Mouse (Mus musculus) lung, embryonic 15.5 days (tissue): ENCODE measurements around the gene Fam76a. TPM values are rescaled to one million over a fixed set of nuclear protein-coding genes. Genes with fewer than 3 reads are reported as not detected.

Source experiments
- ATAC-seq: fragments of 200-750 bp; cut with Nextera tagmentation; 2 replicates; pipeline ENCODE4 v1.8.0; 2017; ENCODE audit warnings: moderate number of reproducible peaks, borderline replicate concordance; ENCODE audit not compliant: low FRiP score, low TSS enrichment; ENCODE audit errors: extremely low read depth
- H3K27ac ChIP-seq: fragments of 300-500 bp; sonication (generic); 2 replicates; pipeline ENCODE4 v1.5.1; 2015; ENCODE audit warnings: moderate library complexity, mild to moderate bottlenecking, inconsistent platforms
- H3K27me3 ChIP-seq: fragments of 300-500 bp; sonication (generic); 2 replicates; pipeline ENCODE4 v1.6.1; 2015; ENCODE audit warnings: inconsistent platforms
- H3K36me3 ChIP-seq: fragments of 300-500 bp; sonication (generic); 2 replicates; pipeline ENCODE4 v1.6.1; 2015; ENCODE audit warnings: inconsistent platforms
- H3K4me1 ChIP-seq: fragments of 300-500 bp; sonication (generic); 2 replicates; pipeline ENCODE4 v1.6.1; 2015; ENCODE audit warnings: inconsistent platforms
- H3K4me2 ChIP-seq: fragments of 300-500 bp; sonication (generic); 2 replicates; pipeline ENCODE4 v1.6.1; 2015; ENCODE audit warnings: inconsistent platforms, mild to moderate bottlenecking, moderate library complexity
- H3K4me3 ChIP-seq: fragments of 300-500 bp; sonication (generic); 2 replicates; pipeline ENCODE4 v1.5.1; 2015; ENCODE audit warnings: mild to moderate bottlenecking, inconsistent platforms
- H3K9ac ChIP-seq: fragments of 300-500 bp; sonication (generic); 2 replicates; pipeline ENCODE4 v1.6.1; 2015; ENCODE audit warnings: inconsistent platforms
- H3K9me3 ChIP-seq: fragments of 300-500 bp; sonication (generic); 2 replicates; pipeline ENCODE4 v1.6.1; 2016; ENCODE audit warnings: inconsistent platforms
- WGBS: fragments of 180-500 bp; shearing (Covaris S2); methylation state at CpG from one replicate; pipeline ENCODE4 v1.1.7; 2015; 5-methylcytosine and 5-hydroxymethylcytosine counted together
- polyA plus RNA-seq: library from polyadenylated mRNA; unstranded; fragments of >200 nt; fragmentation: Nextera tagmentation; extraction: Ambion mirVana; gene quantifications from 2 replicates; pipeline ENCODE4 v1.2.1, GENCODE M21; 2015

Fam76a gene
- polyA plus RNA-seq, 1 experiment from 2014 or later = 43.0 TPM

DNA sequence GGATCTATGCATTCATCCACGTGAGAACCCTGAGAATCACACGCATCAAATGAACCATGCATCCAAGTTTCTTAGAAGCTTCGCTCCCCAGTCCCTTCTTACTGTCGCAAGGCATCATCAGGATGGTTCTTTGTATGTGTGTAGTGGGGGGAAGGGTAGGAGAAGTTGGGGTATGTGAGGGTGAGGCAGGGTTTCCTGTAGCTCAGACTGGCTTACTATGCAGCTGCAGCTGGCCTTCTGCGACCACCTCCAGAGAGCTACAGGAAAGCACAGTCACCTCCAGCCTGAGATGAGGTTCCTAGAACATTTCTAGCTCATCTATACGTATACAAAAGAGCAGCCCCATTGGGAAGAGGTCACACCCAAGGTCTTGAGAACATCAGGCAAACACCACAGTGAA lies 10.2 kb downstream of the Fam76a start:
- no peak overlapping the region for H3K9ac ChIP-seq
- no peak for ATAC-seq
- no peaks in the 10 kb centered on the region for H3K27me3 ChIP-seq
- no peak overlapping the region for H3K27ac ChIP-seq
- no peaks in the 10 kb centered on the region for H3K9me3 ChIP-seq
- H3K4me1 ChIP-seq = no peaks in the 10 kb centered on the region
- no peak overlapping the region for H3K4me2 ChIP-seq
- H3K4me3 ChIP-seq = no peak overlapping the region
- WGBS = 80% methylated on average over 6 of the region's 6 CpGs
- peaks cover 76% of the 10 kb centered on the region for H3K36me3 ChIP-seq

DNA sequence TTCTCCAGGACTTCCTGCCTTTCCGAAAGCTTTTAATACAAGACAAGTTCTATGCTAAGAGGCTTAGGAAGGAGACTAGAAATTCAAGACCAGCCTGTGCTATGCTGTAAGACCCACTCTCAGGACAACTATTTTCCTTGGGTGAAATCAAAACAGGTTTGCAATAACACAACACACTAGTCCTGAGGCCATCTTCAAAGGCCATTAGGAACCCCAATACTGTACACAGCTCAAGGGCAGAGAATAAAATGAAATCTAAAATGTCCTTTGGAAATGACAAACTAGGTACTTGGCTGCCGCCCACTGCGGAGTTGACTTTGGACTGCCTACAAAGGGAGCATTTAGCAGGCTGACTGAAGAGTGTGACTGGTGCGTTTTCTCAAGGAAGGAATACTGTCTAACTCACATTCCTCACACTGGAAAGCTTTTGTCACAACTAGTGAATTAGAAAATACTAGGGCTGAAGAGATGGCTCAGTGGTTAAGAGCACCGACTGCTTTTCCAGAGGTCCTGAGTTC lies 16.5 kb downstream of the Fam76a start:
- H3K36me3 ChIP-seq = peaks cover 47% of the 10 kb centered on the region
- no peak overlapping the region for H3K4me3 ChIP-seq
- H3K4me1 ChIP-seq = peaks cover 24% of the 10 kb centered on the region
- peak overlapping the region; percentile 69 for H3K27ac ChIP-seq
- H3K9me3 ChIP-seq = no peaks in the 10 kb centered on the region
- no peak overlapping the region for H3K9ac ChIP-seq
- WGBS = 77% methylated on average over 5 of the region's 5 CpGs
- ATAC-seq = no peak
- H3K4me2 ChIP-seq = no peak overlapping the region
- H3K27me3 ChIP-seq = no peaks in the 10 kb centered on the region

DNA sequence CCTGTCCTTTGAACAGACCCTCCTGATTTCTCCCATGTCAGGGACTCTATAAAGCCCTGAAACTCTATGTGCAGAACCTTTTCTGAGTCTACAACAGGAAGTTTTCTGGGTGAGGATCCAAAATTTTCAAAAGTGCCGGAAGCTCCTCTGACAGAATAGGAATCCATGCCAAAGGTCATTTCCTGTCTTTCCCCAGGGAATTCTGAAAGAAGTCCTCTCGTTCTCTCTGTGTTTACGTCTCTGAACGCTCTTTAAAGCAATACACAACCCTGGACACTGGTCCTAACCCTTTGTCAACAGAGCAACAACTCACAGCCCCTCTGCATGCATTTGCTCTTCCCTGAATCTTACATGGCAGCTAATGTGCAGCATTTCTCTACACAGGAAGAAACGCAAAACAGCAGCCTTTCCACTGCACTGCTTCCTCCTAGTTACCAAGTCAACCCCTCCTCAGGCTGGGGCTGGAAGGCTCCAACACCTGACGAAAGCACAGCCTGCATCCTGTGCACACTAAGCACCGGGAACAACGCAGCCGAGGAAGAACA lies 17.5 kb downstream of the Fam76a start:
- peaks cover 39% of the 10 kb centered on the region for H3K36me3 ChIP-seq
- no peak overlapping the region for H3K4me3 ChIP-seq
- no peaks in the 10 kb centered on the region for H3K9me3 ChIP-seq
- no peaks in the 10 kb centered on the region for H3K27me3 ChIP-seq
- no peak overlapping the region for H3K9ac ChIP-seq
- H3K4me2 ChIP-seq = no peak overlapping the region; the same call in 1 of the 2 replicates
- 51% methylated on average over 9 of the region's 9 CpGs for WGBS
- peak overlapping the region; percentile 69 for H3K27ac ChIP-seq
- peaks cover 24% of the 10 kb centered on the region for H3K4me1 ChIP-seq
- peak; percentile 46; the same call in 1 of the 2 replicates for ATAC-seq

DNA sequence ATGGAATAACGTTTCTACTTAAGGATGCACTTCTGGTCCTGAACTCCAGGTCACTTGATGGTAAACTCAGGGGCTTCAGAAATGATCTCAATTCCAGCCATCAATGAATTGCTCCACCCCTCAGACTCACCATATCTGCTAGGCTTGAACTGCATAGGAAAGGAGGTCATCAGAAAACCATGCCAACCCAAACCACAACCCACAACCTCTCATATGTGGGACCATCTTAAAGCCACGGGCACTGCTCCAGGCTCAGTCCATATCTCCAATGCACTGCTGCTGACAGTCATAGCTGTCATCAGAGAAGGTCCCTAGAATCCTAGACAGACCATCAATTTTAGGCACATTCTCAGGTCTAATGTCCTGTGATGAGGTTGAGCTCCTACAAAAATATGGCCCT lies 18.3 kb downstream of the Fam76a start:
- Histone ChIP-seq H3K4me2 (no peak overlapping the region; the same call in 1 of the 2 replicates), H3K4me3 (no peak overlapping the region), H3K9ac (no peak overlapping the region), H3K36me3 (peaks cover 31% of the 10 kb centered on the region), H3K27ac (peak overlapping the region; percentile 69), H3K27me3 (no peaks in the 10 kb centered on the region), H3K4me1 (peaks cover 24% of the 10 kb centered on the region), H3K9me3 (no peaks in the 10 kb centered on the region)
- WGBS = 70% methylated on average over 2 of the region's 2 CpGs
- no peak for ATAC-seq

DNA sequence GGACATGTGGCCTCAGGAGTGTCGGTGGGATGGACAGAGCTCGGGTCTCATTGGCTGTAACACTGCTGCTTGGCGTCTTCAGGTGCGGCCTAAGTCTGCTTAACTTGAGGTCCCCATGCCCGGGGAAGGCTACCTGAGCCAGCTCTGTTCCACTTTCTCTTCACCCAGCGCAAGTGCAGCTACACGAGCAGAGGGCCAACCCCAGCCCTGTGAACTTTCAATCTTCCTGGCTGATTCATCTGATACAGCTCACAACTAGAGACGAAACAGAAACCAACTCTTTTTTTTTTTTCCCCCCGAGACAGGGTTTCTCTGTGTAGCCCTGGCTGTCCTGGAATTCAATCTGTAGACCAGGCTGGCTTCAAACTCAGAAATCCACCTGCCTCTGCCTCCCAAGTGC lies 24.2 kb downstream of the Fam76a start:
- no peak overlapping the region for H3K9ac ChIP-seq
- WGBS = 84% methylated on average over 9 of the region's 9 CpGs
- no peak for ATAC-seq

DNA sequence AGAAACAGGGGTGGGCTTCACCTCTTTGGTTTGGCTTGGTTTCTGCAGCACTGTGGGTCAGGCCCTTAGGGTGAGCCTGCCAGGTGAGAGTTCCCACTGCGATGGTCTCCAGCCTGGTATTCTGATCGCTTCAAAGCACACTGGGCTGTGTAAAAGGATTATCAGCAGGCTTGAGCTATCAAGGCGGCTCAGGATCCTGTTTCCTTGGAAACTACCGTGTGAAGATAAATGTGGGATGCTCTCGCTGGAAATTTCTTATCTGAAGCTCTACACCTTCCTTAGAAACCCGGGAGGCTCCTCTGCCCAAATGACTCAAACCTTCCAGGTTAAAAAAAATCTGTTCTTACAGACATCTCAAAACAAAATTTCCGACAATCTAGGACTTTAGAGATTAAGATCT lies 28.0 kb downstream of the Fam76a start:
- Histone ChIP-seq H3K4me1 (no peaks in the 10 kb centered on the region), H3K36me3 (no peaks in the 10 kb centered on the region), H3K9ac (no peak overlapping the region), H3K4me2 (no peak overlapping the region), H3K27me3 (peaks cover 3% of the 10 kb centered on the region; the same call in 1 of the 2 replicates), H3K27ac (no peak overlapping the region), H3K9me3 (no peaks in the 10 kb centered on the region), H3K4me3 (no peak overlapping the region)
- 10% methylated on average over 7 of the region's 7 CpGs for WGBS
- no peak for ATAC-seq

More for the DNA sequence above, 24.2 kb downstream of the Fam76a start:
- H3K36me3 ChIP-seq = peaks cover 15% of the 10 kb centered on the region
- no peaks in the 10 kb centered on the region for H3K9me3 ChIP-seq
- H3K27ac ChIP-seq = no peak overlapping the region
- peaks cover 3% of the 10 kb centered on the region; the same call in 1 of the 2 replicates for H3K27me3 ChIP-seq
- H3K4me1 ChIP-seq = no peaks in the 10 kb centered on the region
- no peak overlapping the region for H3K4me2 ChIP-seq
- H3K4me3 ChIP-seq = no peak overlapping the region

DNA sequence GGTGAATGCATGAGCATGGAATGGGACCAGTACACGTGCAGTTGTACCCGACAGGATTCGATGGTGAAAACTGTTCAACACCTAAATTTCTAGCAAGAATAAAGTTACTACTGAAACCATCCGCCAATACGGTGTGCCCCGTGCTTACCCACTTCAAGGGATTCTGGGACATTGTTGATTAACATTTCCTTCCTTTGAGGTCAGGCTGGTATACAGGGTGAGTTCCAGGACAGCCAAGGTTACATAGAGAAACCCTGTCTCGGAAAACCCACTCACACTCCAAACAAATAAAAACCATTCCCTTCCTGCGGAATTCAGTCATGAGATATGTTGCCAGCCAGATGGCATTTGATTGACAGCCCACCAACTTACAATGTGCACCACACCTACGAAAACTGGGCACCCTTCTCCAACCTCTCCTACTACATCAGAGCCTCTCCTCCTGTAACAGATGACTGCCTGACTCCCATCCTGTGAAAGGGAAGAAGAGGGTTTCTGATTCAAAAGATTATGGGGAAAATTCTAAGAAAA lies 37.4 kb downstream of the Fam76a start:
- Histone ChIP-seq H3K9me3 (no peaks in the 10 kb centered on the region), H3K9ac (peak overlapping the region; percentile 97), H3K27me3 (no peaks in the 10 kb centered on the region), H3K4me2 (peak overlapping the region; percentile 84), H3K4me3 (peak overlapping the region; percentile 92), H3K36me3 (peaks cover 6% of the 10 kb centered on the region; the same call in 1 of the 2 replicates), H3K4me1 (peaks cover 22% of the 10 kb centered on the region), H3K27ac (peak overlapping the region; percentile 90)
- WGBS = 8% methylated on average over 9 of the region's 9 CpGs
- ATAC-seq = 0 out of 2 replicates have a peak, but pooled peaks have one; percentile 27

DNA sequence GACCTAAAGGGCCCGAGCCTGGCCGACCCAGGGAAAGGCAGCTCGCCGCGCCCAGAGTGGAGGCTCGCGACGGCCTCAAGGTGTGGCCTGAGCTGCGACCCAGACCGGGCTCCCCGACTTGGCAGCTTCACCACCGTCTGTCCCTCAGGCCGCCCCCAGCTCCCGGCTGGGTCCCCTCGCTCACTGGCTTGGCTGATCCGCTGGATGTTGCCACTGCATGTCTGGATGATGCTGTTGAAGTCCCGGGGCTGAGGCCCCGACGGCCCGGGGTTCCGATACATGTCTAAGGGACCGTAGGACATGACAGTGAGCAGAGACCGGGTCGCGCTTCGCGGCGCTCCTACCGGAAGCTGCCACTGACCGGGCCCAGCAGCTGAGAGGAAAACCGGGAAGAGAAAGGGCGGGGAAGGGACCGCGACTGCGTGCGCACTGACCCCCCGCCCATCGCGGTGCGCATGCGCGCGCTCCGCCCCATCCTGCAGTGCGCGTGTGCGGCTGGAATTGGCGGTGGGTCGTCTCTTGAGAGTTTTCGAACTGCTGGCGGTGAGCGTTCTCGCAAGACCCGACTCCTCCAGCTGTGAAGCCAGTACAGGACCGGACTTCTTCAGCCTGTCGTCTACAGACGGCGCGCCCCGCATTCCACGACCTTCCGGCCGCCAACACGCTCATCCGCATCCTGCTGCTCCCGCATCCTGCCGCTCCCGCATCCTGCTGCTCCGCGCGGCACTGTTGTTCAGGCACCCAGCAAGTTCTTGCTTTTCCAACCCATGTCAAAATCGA lies 38.1 kb downstream of the Fam76a start, which contains the start of gene Stx12:
Stx12 (minus strand) TSS at position 446 of the 780 bp plus-strand sequence.
- ATAC-seq = peak; percentile 94
- peaks cover 22% of the 10 kb centered on the region for H3K4me1 ChIP-seq
- H3K9ac ChIP-seq = peak within 1 kb of the TSS; percentile 97
- peak within 1 kb of the TSS; percentile 84 for H3K4me2 ChIP-seq
- no peaks in the 10 kb centered on the region for H3K27me3 ChIP-seq
- H3K27ac ChIP-seq = peak within 1 kb of the TSS; percentile 90
- H3K9me3 ChIP-seq = no peaks in the 10 kb centered on the region
- peaks cover 10% of the 10 kb centered on the region for H3K36me3 ChIP-seq
- WGBS = under 1% methylated on average over 72 of the region's 72 CpGs
- peak within 1 kb of the TSS; percentile 92 for H3K4me3 ChIP-seq

DNA sequence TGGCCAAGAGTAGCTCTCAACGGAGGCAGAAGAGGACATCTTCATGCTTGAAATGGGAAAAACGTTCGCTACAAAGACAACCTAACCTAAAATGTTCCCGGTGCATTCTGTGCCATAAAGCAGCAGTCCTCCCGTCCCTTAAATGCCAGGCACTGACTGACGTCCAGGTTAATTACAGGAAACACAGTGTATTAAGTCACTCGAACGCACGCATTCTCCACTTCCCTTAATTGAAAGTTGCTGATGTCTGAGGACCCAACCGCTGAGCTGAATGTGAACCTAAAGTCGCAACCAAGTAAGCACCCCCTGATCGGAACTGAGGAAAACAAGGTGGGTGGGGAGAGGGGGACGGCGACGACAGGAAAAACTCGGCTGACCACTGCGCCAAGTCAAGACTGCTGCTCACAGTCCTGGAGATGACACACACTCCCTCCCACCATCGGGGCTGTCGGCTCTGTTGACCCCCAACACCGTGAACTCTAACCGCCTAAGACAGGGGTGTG lies 38.7 kb downstream of the Fam76a start:
- H3K4me1 ChIP-seq = peaks cover 22% of the 10 kb centered on the region
- 2% methylated on average over 21 of the region's 21 CpGs for WGBS
- H3K9ac ChIP-seq = peak overlapping the region; percentile 97
- H3K36me3 ChIP-seq = peaks cover 10% of the 10 kb centered on the region
- no peak for ATAC-seq
- no peaks in the 10 kb centered on the region for H3K9me3 ChIP-seq
- H3K27ac ChIP-seq = peak overlapping the region; percentile 90
- peak overlapping the region; percentile 84 for H3K4me2 ChIP-seq
- no peaks in the 10 kb centered on the region for H3K27me3 ChIP-seq
- H3K4me3 ChIP-seq = peak overlapping the region; percentile 92

DNA sequence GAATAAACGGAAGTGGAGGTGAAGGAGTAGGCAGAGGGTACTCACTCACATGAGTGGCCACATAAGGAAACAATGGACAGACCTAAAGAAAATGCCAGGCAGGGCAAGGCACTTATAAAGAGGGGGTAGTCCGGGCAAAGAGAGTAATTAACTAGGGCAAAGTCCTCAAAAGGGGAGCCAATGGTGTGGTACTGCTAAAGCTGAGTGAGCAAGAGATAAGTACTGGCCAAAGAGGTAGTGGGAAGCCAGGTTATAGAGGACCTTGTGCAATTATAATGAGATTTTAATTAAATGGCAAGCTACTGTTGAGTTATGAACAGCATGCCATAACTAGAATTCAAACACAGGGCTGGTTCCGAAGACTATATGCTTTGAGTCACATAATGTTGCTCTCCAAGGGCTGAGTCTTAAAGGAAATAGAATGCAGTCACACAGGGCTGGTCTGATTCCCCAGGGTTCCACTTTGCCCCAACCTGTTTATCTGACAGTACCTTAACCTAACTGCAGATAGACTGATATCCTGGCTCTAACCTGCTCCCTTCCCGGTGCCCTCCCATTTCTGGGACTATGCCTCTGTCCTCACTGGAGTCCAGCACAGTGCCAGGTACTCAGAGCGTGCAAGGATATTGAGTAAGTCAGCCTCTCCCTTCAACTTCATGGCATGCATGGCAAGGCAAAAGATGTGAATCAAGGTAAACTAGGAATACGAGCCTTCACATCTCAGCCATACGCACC lies 47.8 kb downstream of the Fam76a start:
- Histone ChIP-seq H3K9ac (no peak overlapping the region), H3K9me3 (no peaks in the 10 kb centered on the region), H3K27ac (no peak overlapping the region), H3K4me1 (no peaks in the 10 kb centered on the region), H3K27me3 (no peaks in the 10 kb centered on the region), H3K4me3 (no peak overlapping the region), H3K4me2 (no peak overlapping the region), H3K36me3 (peaks cover 21% of the 10 kb centered on the region)
- no peak for ATAC-seq
- WGBS = 87% methylated on average over 7 of the region's 7 CpGs
